Mouse (Mus musculus) small intestine, adult 2 months (tissue): ENCODE data around the gene Spcs2. TPM values are rescaled to one million over a fixed set of nuclear protein-coding genes. Genes with fewer than 3 reads are reported as not detected.

ENCODE experiments used
- H3K27ac ChIP-seq: fragments of 200-500 bp; 2 replicates; pipeline ENCODE4 v1.5.1; 2012; ENCODE audit warnings: low read depth, low read length, control low read depth, inconsistent platforms; ENCODE audit not compliant: insufficient read depth
- H3K27me3 ChIP-seq: fragments of 200-500 bp; 2 replicates; pipeline ENCODE4 v1.6.1; 2012; ENCODE audit warnings: mild to moderate bottlenecking, moderate library complexity, low read length, inconsistent platforms; ENCODE audit not compliant: control insufficient read depth, insufficient read depth
- H3K36me3 ChIP-seq: fragments of 200-500 bp; 2 replicates; pipeline ENCODE4 v1.6.1; 2012; ENCODE audit warnings: mild to moderate bottlenecking, low read length, control low read depth, inconsistent platforms; ENCODE audit not compliant: control insufficient read depth, insufficient read depth
- H3K4me1 ChIP-seq: fragments of 200-500 bp; 2 replicates; pipeline ENCODE4 v1.6.1; 2012; ENCODE audit warnings: low read length, inconsistent platforms, mixed read lengths; ENCODE audit not compliant: control insufficient read depth, insufficient read depth, insufficient read length
- H3K4me3 ChIP-seq: fragments of 200-500 bp; 2 replicates; pipeline ENCODE4 v1.5.1; 2012; ENCODE audit warnings: low read depth, mild to moderate bottlenecking, control low read depth, inconsistent platforms, low read length, moderate library complexity
- CTCF ChIP-seq: fragments of 200-500 bp; IDR thresholded peaks from 2 replicates; pipeline ENCODE4 v1.5.1; 2012; ENCODE audit warnings: low read depth, mild to moderate bottlenecking, control low read depth, inconsistent platforms, low read length, moderate library complexity, mixed read lengths; ENCODE audit not compliant: insufficient replicate concordance, insufficient read length; ENCODE audit errors: extremely low read depth
- POLR2A ChIP-seq: fragments of 200-500 bp; IDR thresholded peaks from 2 replicates; pipeline ENCODE4 v1.6.1; 2012; ENCODE audit warnings: low read depth, mild to moderate bottlenecking, control low read depth, inconsistent platforms, low read length, moderate library complexity
- WGBS: fragments of 180-500 bp; shearing (Covaris S2); methylation state at CpG from one replicate; pipeline ENCODE4 v1.1.7; 2018; 5-methylcytosine and 5-hydroxymethylcytosine counted together
- polyA plus RNA-seq: library from polyadenylated mRNA; depleted of rRNA; stranded (reverse); fragments of >200 nt; gene quantifications from 2 replicates; pipeline ENCODE4 v1.2.3, GENCODE M21; 2012; rRNA removed

Gene Spcs2
- 6.3 and 12.0 TPM in 2 replicates for polyA plus RNA-seq

GRCm38 (mm10) chr7:99863362-99863761 lies at the start of gene Spcs2:
TSS of gene Spcs2 (minus strand) at chr7:99863462.
- Histone ChIP-seq H3K4me3 (no peak within 1 kb of the TSS), H3K4me1 (no peaks in the 10 kb centered on the region), H3K27me3 (no peaks in the 10 kb centered on the region), H3K27ac (no peak within 1 kb of the TSS), H3K36me3 (no peaks in the 10 kb centered on the region)
- 58% methylated on average over 7 of the region's 7 CpGs for WGBS
- no peak for TF ChIP-seq POLR2A
- TF ChIP-seq CTCF: no peak

GRCm38 (mm10) chr7:99911038-99911437 lies 47.8 kb upstream of the Spcs2 start:
- WGBS: 77% methylated on average over 5 of the region's 5 CpGs
- TF ChIP-seq POLR2A (no peak), CTCF (no peak)
- H3K27ac ChIP-seq: no peak overlapping the region

GRCm38 (mm10) chr7:99907463-99907862 lies 44.2 kb upstream of the Spcs2 start:
- H3K27me3 ChIP-seq: no peaks in the 10 kb centered on the region
- TF ChIP-seq CTCF (no peak), POLR2A (no peak)
- WGBS: 50% methylated on average over 3 of the region's 3 CpGs

More at GRCm38 (mm10) chr7:99911038-99911437, 47.8 kb upstream of the Spcs2 start:
- Histone ChIP-seq H3K4me3 (no peak overlapping the region), H3K36me3 (no peaks in the 10 kb centered on the region), H3K27me3 (no peaks in the 10 kb centered on the region), H3K4me1 (no peaks in the 10 kb centered on the region)

GRCm38 (mm10) chr7:99906346-99906745 lies 43.1 kb upstream of the Spcs2 start:
- no peak overlapping the region for H3K4me3 ChIP-seq
- no peaks in the 10 kb centered on the region; the same call in 1 of the 2 replicates for H3K4me1 ChIP-seq
- TF ChIP-seq POLR2A: no peak
- TF ChIP-seq CTCF: no peak
- no peaks in the 10 kb centered on the region for H3K36me3 ChIP-seq
- H3K27me3 ChIP-seq: no peaks in the 10 kb centered on the region
- 83% methylated on average over 3 of the region's 3 CpGs for WGBS
- H3K27ac ChIP-seq: no peak overlapping the region

More at GRCm38 (mm10) chr7:99907463-99907862, 44.2 kb upstream of the Spcs2 start:
- H3K4me1 ChIP-seq: no peaks in the 10 kb centered on the region; the same call in 1 of the 2 replicates
- no peak overlapping the region for H3K27ac ChIP-seq
- no peak overlapping the region for H3K4me3 ChIP-seq
- no peaks in the 10 kb centered on the region for H3K36me3 ChIP-seq

GRCm38 (mm10) chr7:99904421-99905005 lies 41.3 kb upstream of the Spcs2 start:
- WGBS: 17% methylated on average over 3 of the region's 3 CpGs
- H3K27ac ChIP-seq: no peak overlapping the region
- H3K4me1 ChIP-seq: no peaks in the 10 kb centered on the region; the same call in 1 of the 2 replicates
- no peak overlapping the region for H3K4me3 ChIP-seq
- no peak for TF ChIP-seq POLR2A
- no peak for TF ChIP-seq CTCF
- no peaks in the 10 kb centered on the region for H3K27me3 ChIP-seq
- no peaks in the 10 kb centered on the region for H3K36me3 ChIP-seq

- WGBS: 80% methylated on average over 11 of the region's 11 CpGs
- no peak overlapping the region for H3K4me3 ChIP-seq
- no peaks in the 10 kb centered on the region for H3K36me3 ChIP-seq
- no peak overlapping the region for H3K27ac ChIP-seq
- no peaks in the 10 kb centered on the region; the same call in 1 of the 2 replicates for H3K4me1 ChIP-seq
- no peaks in the 10 kb centered on the region for H3K27me3 ChIP-seq
- no peak for TF ChIP-seq POLR2A
- TF ChIP-seq CTCF: no peak
These were observed 39.8 kb upstream of the Spcs2 start for GRCm38 (mm10) chr7:99902918-99903665.

GRCm38 (mm10) chr7:99902208-99902607 lies 38.9 kb upstream of the Spcs2 start:
- no peak for TF ChIP-seq POLR2A
- no peak for TF ChIP-seq CTCF
- Histone ChIP-seq H3K27ac (no peak overlapping the region), H3K36me3 (no peaks in the 10 kb centered on the region), H3K4me1 (no peaks in the 10 kb centered on the region; the same call in 1 of the 2 replicates), H3K27me3 (no peaks in the 10 kb centered on the region), H3K4me3 (no peak overlapping the region)
- 74% methylated on average over 4 of the region's 4 CpGs for WGBS
